Mouse (Mus musculus) liver, adult 2 months (tissue): Measurements from ENCODE around the gene Smim14.

ENCODE experiments used
- CTCF ChIP-seq: fragments of 200-500 bp; IDR thresholded peaks from 2 replicates; pipeline ENCODE4 v1.5.1; 2011; ENCODE audit warnings: low read depth, low read length, control low read depth
- POLR2A ChIP-seq: fragments of 200-500 bp; IDR thresholded peaks from 2 replicates; pipeline ENCODE4 v1.6.1; 2011; ENCODE audit warnings: low read length, control low read depth; ENCODE audit not compliant: insufficient read depth; ENCODE audit errors: extremely low read depth

- TF ChIP-seq POLR2A (no peak), CTCF (no peak)
Measured at GRCm38 (mm10) chr5:65434471-65435362, 102.3 kb downstream of the Smim14 start.
